Mouse (Mus musculus) embryonic facial prominence, embryonic 15.5 days (tissue): ENCODE data around the gene Olfm4. TPM values are rescaled to one million over a fixed set of nuclear protein-coding genes. Genes with fewer than 3 reads are reported as not detected.

Source experiments
- ATAC-seq: fragments of 200-750 bp; cut with Nextera tagmentation; 2 replicates; pipeline ENCODE4 v1.8.0; 2017; ENCODE audit warnings: low read depth, moderate TSS enrichment; ENCODE audit not compliant: insufficient number of reproducible peaks, low FRiP score, low TSS enrichment
- H3K27ac ChIP-seq: fragments of 300-500 bp; sonication (generic); replicated peaks from 2 replicates; pipeline ENCODE4 v1.5.1; 2015; ENCODE audit warnings: mild to moderate bottlenecking, inconsistent platforms
- H3K27me3 ChIP-seq: fragments of 300-500 bp; sonication (generic); 2 replicates; pipeline ENCODE4 v1.6.1; 2015; ENCODE audit warnings: inconsistent platforms
- H3K36me3 ChIP-seq: fragments of 300-500 bp; sonication (generic); 2 replicates; pipeline ENCODE4 v1.6.1; 2015; ENCODE audit warnings: mild to moderate bottlenecking, inconsistent platforms
- H3K4me1 ChIP-seq: fragments of 300-500 bp; sonication (generic); 2 replicates; pipeline ENCODE4 v1.6.1; 2015; ENCODE audit warnings: inconsistent platforms
- H3K4me2 ChIP-seq: fragments of 300-500 bp; sonication (generic); replicated peaks from 2 replicates; pipeline ENCODE4 v1.6.1; 2015; ENCODE audit warnings: mild to moderate bottlenecking, inconsistent platforms
- H3K4me3 ChIP-seq: fragments of 300-500 bp; sonication (generic); replicated peaks from 2 replicates; pipeline ENCODE4 v1.5.1; 2015; ENCODE audit warnings: mild to moderate bottlenecking, inconsistent platforms
- H3K9ac ChIP-seq: fragments of 300-500 bp; sonication (generic); 2 replicates; pipeline ENCODE4 v1.6.1; 2015; ENCODE audit warnings: inconsistent platforms
- H3K9me3 ChIP-seq: fragments of 300-500 bp; sonication (generic); replicated peaks from 2 replicates; pipeline ENCODE4 v1.6.1; 2016; ENCODE audit warnings: inconsistent platforms
- WGBS: fragments of 180-500 bp; shearing (Covaris S2); methylation state at CpG from one replicate; pipeline ENCODE4 v1.1.7; 2015; 5-methylcytosine and 5-hydroxymethylcytosine counted together
- polyA plus RNA-seq: library from polyadenylated mRNA; unstranded; fragments of >200 nt; fragmentation: Nextera tagmentation; extraction: Ambion mirVana; gene quantifications from 2 replicates; pipeline ENCODE4 v1.2.1, GENCODE M21; 2015

Gene Olfm4
- polyA plus RNA-seq, 1 experiment from 2014 or later: 1.2 TPM

DNA sequence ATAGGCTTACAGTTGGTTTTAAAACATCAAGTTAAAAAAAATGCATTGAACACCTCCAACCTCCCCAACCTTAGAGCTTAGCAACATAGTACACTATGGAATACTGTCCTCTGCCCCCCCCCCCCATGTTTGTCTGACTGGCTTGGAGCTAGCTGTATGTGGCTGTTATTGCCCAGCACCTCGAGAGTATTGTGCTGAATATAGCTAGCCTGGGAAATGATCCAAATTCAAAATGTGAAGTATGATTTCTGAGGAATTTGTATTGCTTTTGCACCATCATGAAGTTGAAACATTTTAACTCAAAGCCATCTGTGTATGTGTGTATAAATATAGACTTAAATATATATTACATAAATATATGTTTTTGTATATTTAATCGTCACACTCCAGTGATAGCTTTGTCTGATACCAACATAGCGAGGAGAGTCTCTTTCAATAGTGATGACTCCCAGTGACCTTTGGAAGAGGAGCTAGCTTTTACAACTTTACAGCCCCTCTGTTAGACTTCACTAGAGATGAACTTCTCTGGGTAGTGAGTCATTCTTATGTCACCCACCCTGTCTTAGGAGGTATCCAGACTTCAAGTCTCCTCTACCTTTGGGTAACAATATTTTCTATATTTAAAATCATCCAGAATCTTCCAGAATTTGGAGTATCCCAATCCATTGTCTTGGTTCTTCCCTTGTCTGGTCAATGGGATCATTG, 45.6 kb downstream of the Olfm4 start:
- no peaks in the 10 kb centered on the region for H3K4me1 ChIP-seq
- H3K36me3 ChIP-seq: no peaks in the 10 kb centered on the region
- no peak overlapping the region for H3K4me2 ChIP-seq
- no peak for ATAC-seq
- H3K9ac ChIP-seq: no peak overlapping the region
- no peak overlapping the region for H3K4me3 ChIP-seq
- H3K27me3 ChIP-seq: no peaks in the 10 kb centered on the region
- 46% methylated on average over 3 of the region's 3 CpGs for WGBS
- no peaks in the 10 kb centered on the region for H3K9me3 ChIP-seq
- H3K27ac ChIP-seq: no peak overlapping the region

DNA sequence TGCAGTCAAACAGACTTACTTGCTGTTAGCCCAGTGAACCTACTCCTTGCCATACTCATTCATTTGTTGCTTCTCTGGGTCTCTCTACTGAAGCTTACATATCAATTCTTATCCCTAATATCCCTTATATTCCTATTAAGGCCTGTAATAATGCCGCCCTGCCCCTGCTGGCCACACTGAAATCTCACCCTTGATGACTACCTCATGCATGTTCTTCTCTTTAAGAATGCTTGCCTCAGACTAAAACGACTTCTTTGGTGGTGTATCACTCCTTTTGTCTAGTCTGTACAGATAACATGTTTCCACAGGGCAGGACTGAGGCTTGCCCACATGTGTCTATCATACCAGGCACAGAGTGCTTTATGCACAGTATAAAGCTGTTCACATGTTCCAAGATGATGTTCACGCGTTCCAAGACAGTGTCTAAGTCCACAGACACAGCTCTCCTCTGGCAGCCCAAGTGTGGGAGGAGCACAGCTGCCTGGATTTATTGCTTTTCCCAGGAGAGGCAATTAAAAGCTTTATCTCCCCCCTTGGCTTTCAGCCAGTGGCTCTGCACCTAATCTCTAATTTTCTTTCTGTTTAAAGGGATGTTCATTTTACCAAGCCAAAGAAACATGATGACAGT, 55.9 kb downstream of the Olfm4 start:
- Histone ChIP-seq H3K4me2 (no peak overlapping the region), H3K27ac (no peak overlapping the region), H3K36me3 (no peaks in the 10 kb centered on the region), H3K9ac (no peak overlapping the region), H3K4me3 (no peak overlapping the region), H3K27me3 (no peaks in the 10 kb centered on the region), H3K9me3 (no peaks in the 10 kb centered on the region), H3K4me1 (no peaks in the 10 kb centered on the region)
- ATAC-seq: peak; percentile 63; the same call in 1 of the 2 replicates
- 58% methylated on average over 4 of the region's 4 CpGs for WGBS

DNA sequence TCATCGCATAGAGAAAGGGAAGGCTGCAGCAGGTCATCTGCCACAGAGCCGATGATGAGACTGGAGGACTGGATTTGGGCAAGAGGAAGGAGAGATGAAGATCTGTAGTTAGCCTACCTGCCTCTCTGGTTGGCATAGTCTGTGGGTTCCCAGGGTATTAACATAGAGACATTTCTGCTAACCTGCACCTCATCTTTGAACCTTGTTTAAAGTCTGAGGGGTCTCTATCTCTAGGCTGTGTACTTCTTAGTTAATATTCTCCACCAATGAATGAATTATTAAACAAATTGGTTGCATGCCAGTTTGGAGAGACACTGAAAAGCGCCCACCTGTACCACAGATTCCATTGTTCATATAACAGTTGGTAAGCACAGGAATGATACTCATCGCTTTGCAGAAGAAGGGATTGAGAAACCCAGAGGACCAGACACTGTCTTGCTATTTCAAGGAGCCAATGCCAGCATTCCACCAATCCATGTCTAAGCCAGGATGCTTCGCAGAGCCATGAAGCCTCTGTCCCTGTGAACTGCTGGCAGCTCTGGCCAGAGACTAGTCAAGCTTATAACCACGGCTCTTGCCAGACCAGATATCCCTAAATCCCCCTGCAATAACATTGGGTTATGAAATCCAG, 62.3 kb downstream of the Olfm4 start:
- Histone ChIP-seq H3K4me3 (no peak overlapping the region), H3K9me3 (no peaks in the 10 kb centered on the region), H3K4me1 (no peaks in the 10 kb centered on the region), H3K36me3 (no peaks in the 10 kb centered on the region), H3K27me3 (no peaks in the 10 kb centered on the region), H3K27ac (no peak overlapping the region), H3K4me2 (no peak overlapping the region), H3K9ac (no peak overlapping the region)
- ATAC-seq: no peak
- WGBS: 85% methylated on average over 6 of the region's 6 CpGs

DNA sequence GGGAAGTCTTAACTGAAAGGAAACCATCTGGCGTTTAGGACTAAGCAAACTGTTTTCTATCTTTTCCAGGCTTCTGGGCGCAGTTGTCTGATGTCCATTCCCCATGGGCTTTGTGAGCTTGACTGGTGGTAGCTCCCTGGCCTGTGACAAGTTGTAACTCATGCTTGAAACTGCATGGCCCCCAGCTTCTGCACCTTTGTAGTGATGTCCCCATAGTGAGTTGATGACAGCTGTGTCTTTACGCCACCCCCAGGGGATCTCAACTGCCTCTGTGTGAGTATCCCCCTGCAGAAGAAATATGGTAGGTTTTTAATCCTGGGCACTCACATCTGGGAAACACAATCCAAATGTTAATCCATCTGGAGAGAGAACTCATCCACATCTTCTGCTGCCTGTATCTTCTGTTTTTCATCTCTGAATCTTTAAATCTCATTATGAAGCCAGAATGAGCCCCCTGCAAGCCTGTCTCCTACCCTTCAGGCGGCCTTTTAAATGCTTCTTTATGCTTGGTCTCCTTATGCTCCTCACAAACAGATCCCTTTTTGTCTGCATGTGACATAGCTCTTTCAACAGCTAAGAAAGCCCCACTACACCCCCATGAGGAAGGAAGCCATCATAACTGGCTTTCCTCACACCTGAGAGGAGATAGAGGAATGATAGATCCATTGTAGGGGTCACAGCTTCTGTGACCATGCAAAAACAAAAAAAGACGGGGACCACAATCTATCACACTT, 63.7 kb downstream of the Olfm4 start:
- ATAC-seq: no peak
- no peaks in the 10 kb centered on the region for H3K36me3 ChIP-seq
- H3K4me3 ChIP-seq: no peak overlapping the region
- H3K4me2 ChIP-seq: no peak overlapping the region
- no peaks in the 10 kb centered on the region for H3K27me3 ChIP-seq
- H3K9me3 ChIP-seq: no peaks in the 10 kb centered on the region
- no peaks in the 10 kb centered on the region for H3K4me1 ChIP-seq
- H3K27ac ChIP-seq: no peak overlapping the region
- H3K9ac ChIP-seq: no peak overlapping the region
- 36% methylated on average over 5 of the region's 5 CpGs for WGBS

DNA sequence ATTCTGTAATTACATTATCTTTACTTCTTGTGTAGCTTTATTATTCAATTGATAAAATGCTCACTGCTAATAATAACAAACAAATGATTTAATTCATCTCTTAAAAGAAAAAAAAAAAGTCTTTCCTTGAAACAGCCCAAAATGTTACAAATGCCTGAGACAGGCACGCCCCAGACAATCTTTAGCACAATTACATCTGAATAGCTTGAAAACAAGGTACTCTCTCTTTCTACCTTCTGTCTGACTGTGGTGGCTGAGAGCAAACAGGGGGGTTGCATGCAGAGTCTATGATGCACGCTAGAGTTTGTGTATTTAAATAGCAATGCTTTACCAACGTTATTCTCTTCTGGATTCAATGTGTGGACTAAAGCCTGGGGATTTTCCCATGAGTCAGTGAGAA, 71.8 kb downstream of the Olfm4 start:
- no peak for ATAC-seq
- Histone ChIP-seq H3K9ac (no peak overlapping the region), H3K27ac (no peak overlapping the region), H3K36me3 (no peaks in the 10 kb centered on the region), H3K4me3 (no peak overlapping the region), H3K27me3 (no peaks in the 10 kb centered on the region), H3K4me2 (no peak overlapping the region), H3K9me3 (no peaks in the 10 kb centered on the region), H3K4me1 (no peaks in the 10 kb centered on the region)
- 60% methylated on average over 3 of the region's 3 CpGs for WGBS

DNA sequence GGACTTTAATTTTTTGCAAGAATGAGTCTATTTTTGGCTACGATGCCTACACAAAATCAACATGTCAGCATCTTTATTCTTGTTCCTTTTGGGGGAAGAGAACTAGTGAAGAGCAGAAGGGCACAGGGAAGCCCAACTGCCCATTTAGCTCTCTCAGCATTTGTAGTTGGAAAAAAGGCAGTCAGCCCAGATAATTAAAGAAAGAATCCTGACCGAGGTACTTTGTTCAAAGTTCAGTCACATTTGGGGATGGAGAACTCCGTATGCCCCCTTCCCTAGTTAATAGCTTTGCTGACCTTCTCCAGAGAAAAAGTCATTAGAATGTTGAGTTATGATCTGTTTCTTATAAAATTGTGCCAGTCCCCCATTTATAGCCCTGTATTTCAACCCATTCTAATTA, 77.8 kb downstream of the Olfm4 start:
- Histone ChIP-seq H3K4me2 (no peak overlapping the region), H3K9me3 (no peaks in the 10 kb centered on the region), H3K27ac (no peak overlapping the region), H3K4me3 (no peak overlapping the region), H3K36me3 (no peaks in the 10 kb centered on the region), H3K4me1 (no peaks in the 10 kb centered on the region), H3K9ac (no peak overlapping the region), H3K27me3 (no peaks in the 10 kb centered on the region)
- no peak for ATAC-seq
- 73% methylated on average over 3 of the region's 3 CpGs for WGBS

DNA sequence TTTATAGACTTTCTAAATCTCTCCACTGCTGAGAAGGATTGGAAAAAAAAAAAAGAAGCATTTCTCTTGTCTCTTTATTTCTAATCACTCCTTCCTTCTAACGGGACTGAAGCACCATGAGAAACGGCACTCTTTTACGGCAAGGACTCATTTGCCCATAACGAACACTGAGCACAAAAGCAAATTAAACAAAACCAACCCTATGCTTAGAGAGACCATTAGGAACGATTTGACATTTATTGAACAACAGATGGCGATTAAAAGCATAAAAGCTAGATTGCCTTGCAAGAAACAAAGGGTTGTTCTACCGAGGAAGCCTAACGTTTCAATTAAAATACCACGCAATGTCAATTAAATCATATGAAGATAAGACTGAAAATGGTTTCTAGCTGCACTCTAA, 79.0 kb downstream of the Olfm4 start:
- no peaks in the 10 kb centered on the region for H3K36me3 ChIP-seq
- H3K9ac ChIP-seq: no peak overlapping the region
- no peaks in the 10 kb centered on the region for H3K4me1 ChIP-seq
- H3K9me3 ChIP-seq: no peaks in the 10 kb centered on the region
- 77% methylated on average over 9 of the region's 9 CpGs for WGBS
- no peak overlapping the region for H3K27ac ChIP-seq
- no peaks in the 10 kb centered on the region for H3K27me3 ChIP-seq
- ATAC-seq: no peak
- H3K4me3 ChIP-seq: no peak overlapping the region
- no peak overlapping the region for H3K4me2 ChIP-seq

DNA sequence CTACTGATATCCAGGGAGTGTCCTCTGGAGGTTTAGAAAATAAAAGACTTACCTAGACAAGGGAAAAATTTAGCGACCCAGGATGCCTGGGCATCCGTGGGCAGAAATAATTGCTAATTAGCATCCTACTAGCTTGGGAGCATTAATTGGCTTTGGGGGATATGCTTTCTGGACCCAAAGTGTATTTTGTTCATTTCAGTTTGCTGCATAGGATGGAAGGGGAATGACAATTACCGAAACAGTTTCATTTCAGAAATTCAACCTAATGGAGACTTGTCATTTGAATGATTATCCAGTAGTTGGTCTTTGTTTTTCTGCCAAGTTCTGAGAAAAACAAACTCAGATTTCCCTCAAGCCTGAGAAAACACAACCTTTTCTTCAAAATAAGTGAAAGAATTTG, 86.7 kb downstream of the Olfm4 start:
- H3K4me1 ChIP-seq: no peaks in the 10 kb centered on the region
- no peak overlapping the region for H3K4me2 ChIP-seq
- H3K9ac ChIP-seq: no peak overlapping the region
- no peak overlapping the region for H3K27ac ChIP-seq
- no peak for ATAC-seq
- H3K36me3 ChIP-seq: no peaks in the 10 kb centered on the region
- H3K4me3 ChIP-seq: no peak overlapping the region
- H3K9me3 ChIP-seq: no peaks in the 10 kb centered on the region
- no peaks in the 10 kb centered on the region for H3K27me3 ChIP-seq
- 80% methylated on average over 3 of the region's 3 CpGs for WGBS

Other genes with a start within 250 kb of the Olfm4 start
- 3.1 and 3.8 TPM in 2 replicates for gene Pcdh8, start 212.8 kb upstream of the Olfm4 start, polyA plus RNA-seq